Mouse (Mus musculus): ENCODE results near the gene Tyk2. TPM values are rescaled to one million over a fixed set of nuclear protein-coding genes. Genes with fewer than 3 reads are reported as not detected.

Gene Tyk2
- polyA plus RNA-seq, 1 experiment from 2014 or later: 20.3 TPM

DNA sequence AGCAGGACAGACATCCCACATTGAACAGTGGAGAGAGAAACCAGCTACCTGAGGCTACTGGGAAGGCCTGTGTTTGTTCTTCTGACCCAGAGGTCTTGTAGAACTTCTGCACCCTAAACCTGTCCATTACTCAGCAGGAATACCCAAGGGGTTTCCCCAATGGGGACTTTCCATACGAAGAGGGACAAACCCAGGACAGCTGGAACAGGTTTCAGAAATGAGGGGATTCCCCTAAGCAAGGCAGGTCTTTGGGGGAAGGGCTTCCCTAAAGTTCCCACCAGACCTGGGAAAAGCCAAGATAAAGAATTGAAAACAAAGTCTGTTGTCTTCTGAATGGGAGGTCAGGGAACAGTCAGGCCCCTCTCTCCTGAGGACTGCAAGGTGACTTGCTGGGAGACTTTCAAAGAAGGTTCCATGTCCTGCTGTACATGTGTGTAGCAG lies 4.9 kb upstream of the Tyk2 start:
- no peak for TF ChIP-seq CTCF (IDR thresholded peaks at IDR 0.05)
- DNase-seq (ENCODE audit: low read depth, low spot score) (no peak), ATAC-seq (no peak)
- ChIA-PET CTCF (interaction anchor here (0.9 to 2.7 kb wide), 13 partner anchors 10 to 235 kb away, joined by 3 to 12 read pairs (median 5); partner anchors contain the start of genes Gm38431 and Raver1), POLR2A (interaction anchor here (1.0 kb wide), 1 partner anchor 10 kb away, joined by 3 read pairs; no protein-coding TSS in a partner anchor)
- H3K27me3 ChIP-seq: no peaks in the 10 kb centered on the region
- in situ Hi-C loops (cut with MboI; ENCODE audit: low pct_unique_long_range_greater_than_20kb): loop anchor here (10.0 kb wide), 1 partner anchor 231 kb away; no protein-coding TSS in a partner anchor

DNA sequence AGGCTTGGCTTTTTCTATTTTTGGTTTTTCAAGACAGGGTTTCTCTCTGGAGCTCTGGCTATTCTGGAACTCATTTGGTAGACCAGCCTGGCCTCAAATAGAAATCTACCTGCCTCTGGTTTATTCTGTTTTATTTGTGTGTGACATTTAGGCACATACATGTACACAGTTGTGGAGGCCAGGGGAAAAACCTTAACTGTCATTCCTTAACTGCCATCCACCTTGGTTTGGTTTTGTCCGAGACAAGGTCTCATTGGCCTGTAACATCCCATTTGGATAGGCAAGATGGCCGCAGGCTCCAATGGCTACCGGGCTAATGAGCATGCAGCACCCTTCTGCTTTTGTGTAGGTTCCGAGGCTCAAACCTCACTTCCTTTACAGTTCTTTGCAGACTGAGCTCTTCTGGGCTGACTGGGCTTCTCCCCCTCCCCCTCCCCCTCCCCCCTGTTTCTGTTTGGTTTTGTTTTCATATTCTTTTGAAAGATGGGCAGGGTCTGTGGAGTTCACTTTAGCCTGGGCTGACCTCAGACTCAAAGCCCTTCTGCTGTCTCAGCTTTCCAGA lies 4.4 kb upstream of the Tyk2 start:
- ChIA-PET POLR2A (no interaction called here), CTCF (interaction anchor here (1.8 to 2.7 kb wide), 5 partner anchors 26 to 130 kb away, joined by 6 to 12 read pairs (median 8); no protein-coding TSS in a partner anchor)
- DNase-seq (ENCODE audit: low read depth, low spot score): no peak
- no peak for ATAC-seq
- in situ Hi-C loops (cut with MboI; ENCODE audit: low pct_unique_long_range_greater_than_20kb): loop anchor here (10.0 kb wide), 1 partner anchor 231 kb away; no protein-coding TSS in a partner anchor
- no peaks in the 10 kb centered on the region for H3K27me3 ChIP-seq
- no peak for TF ChIP-seq CTCF (IDR thresholded peaks at IDR 0.05)

DNA sequence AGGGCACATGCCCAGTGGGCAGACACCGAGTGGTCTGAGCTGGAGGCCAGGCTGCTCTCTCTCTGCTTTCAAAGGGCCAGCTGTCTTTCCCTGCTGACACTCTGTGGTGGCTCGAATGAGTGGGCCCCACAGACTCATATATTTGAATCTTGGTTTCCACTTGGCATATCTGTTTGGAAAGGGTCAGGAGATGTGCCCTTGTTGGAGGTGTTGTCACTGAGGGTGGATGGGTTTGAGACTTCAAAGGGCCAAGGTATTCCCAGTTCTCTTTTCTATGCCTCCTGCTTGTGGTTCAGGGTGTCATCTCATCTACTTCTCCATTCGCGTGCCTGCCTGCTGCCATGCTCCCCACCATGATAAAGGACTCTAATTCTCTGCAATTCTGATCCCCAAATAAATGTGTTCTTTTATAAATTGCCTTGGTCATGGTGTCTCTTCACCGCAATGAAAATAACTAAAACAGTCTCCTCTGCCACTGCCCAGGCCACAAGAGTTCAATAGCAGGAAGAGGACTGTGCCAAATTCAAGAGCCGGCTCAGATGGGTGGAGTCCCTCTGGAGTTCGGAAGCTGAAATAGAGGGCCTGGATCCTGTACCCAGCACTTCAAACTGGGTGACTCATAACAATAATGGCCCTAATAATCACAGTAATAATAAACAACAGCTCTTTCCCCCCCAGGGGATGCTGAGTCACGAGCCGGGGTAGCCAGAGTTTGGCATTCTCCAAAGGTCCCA lies 3.7 kb upstream of the Tyk2 start:
- no peaks in the 10 kb centered on the region for H3K27me3 ChIP-seq
- peak; percentile 20 for ATAC-seq
- in situ Hi-C loops (cut with MboI; ENCODE audit: low pct_unique_long_range_greater_than_20kb): loop anchor here (5.0 to 10.0 kb wide), 2 partner anchors 102 to 230 kb away; partner anchors contain the start of gene Icam5
- ChIA-PET CTCF (interaction anchor here (1.5 to 2.3 kb wide), 3 partner anchors 104 to 125 kb away, joined by 3 to 8 read pairs (median 8); partner anchors contain the start of gene Icam4), POLR2A (no interaction called here)
- DNase-seq (ENCODE audit: low read depth, low spot score): peak; percentile 71
- TF ChIP-seq CTCF (IDR thresholded peaks at IDR 0.05): no peak

DNA sequence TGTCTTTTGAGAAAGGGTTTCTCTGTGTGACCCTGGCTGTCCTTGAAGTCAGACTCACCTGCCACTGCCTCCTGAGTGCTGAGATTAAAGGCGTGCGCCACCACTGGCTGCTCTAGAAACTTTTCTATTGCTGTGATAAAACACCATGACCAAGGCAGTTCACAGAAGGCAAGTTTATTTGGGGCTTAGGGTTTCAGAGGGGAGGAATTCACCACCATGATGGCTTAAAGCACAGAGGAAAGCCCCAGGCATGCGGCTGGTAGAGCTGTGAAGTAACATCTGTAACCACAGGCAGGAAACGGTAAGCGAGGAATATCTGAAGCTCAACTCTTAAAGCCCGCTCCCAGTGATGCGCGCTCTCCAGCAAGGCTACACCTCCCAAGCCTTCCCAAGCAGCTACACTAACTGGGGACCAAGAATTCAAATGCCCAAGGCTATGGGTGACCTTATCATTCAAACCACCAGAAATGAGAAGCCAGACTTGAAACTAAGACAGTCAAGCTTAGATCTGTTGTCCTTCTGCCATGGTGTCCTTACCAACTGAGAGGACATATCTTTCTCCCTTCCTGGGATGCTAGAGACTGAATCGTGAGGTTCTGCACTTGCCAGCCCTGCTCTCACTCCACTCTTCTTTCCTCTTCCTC lies 2.1 kb upstream of the Tyk2 start:
- H3K27me3 ChIP-seq: no peaks in the 10 kb centered on the region
- in situ Hi-C loops (cut with MboI; ENCODE audit: low pct_unique_long_range_greater_than_20kb): loop anchor here (5.0 to 10.0 kb wide), 2 partner anchors 101 to 228 kb away; partner anchors contain the start of gene Icam5
- DNase-seq (ENCODE audit: low read depth, low spot score): no peak
- no peak for TF ChIP-seq CTCF (IDR thresholded peaks at IDR 0.05)
- no peak for ATAC-seq
- POLR2A ChIA-PET: no interaction called here
- CTCF ChIA-PET: interaction anchor here (1.1 kb wide), 1 partner anchor 102 kb away, joined by 3 read pairs; no protein-coding TSS in a partner anchor

DNA sequence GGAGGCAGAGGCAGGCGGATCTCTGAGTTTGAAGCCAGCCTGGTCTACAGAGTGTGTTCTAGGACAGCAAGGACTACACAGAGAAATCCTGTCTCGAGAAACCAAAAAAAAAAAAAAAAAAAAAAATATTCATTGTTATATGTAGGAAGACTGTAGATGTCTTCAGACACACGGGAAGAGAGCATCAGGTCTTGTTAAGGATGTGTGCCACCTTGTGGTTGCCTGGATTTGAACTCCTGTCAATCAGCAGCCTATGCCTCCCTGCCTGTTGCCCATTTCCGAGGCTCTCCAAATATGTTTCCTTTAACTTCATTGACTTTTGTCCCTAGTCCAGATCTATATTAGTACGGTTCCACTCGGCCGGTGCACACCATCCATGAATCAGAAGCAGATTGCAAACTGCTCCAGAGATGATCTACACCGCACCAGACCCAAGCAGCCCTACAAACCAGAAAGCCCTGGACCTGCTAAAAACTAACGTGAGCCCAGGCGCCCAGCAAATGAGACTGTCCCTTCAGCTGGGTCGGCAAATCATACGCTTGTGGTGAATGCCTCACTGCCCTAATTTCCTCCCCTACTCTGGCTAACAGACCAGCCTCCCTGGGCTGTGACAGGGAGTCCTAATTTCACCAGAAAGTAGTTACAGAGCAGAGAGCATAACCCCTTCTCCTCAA lies 1.2 kb upstream of the Tyk2 start:
- ChIA-PET POLR2A (no interaction called here), CTCF (no interaction called here)
- no peaks in the 10 kb centered on the region for H3K27me3 ChIP-seq
- ATAC-seq (no peak), DNase-seq (ENCODE audit: low read depth, low spot score) (no peak)
- in situ Hi-C loops (cut with MboI; ENCODE audit: low pct_unique_long_range_greater_than_20kb): loop anchor here (5.0 to 10.0 kb wide), 2 partner anchors 100 to 227 kb away; partner anchors contain the start of gene Icam5
- no peak for TF ChIP-seq CTCF (IDR thresholded peaks at IDR 0.05)

DNA sequence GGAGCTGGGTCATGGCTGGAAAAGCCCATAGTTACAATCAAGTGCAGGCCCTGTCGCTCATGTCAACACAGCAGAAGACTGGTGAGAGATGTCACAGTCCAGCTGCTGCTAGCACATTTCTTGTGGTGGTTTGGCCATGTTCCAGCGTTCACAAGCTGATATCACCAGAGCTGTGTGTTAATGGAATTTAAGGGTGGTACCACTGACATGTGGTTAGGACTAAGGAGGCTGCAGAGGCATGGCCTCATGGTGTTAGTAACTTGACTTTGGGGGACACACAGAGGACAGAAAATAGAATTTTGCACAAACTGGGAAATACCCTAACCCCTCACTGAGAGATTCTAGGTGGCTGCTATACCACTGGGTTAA lies 4.8 kb downstream of the Tyk2 start:
- DNase-seq (ENCODE audit: low read depth, low spot score): no peak
- in situ Hi-C loops (cut with MboI; ENCODE audit: low pct_unique_long_range_greater_than_20kb): no loop called here
- ATAC-seq: peak; percentile 18
- ChIA-PET POLR2A (interaction anchor here (0.7 to 1.3 kb wide), 2 partner anchors 10 to 26 kb away, joined by 3 read pairs; no protein-coding TSS in a partner anchor), CTCF (interaction anchor here (0.6 to 1.4 kb wide), 2 partner anchors 11 to 95 kb away, joined by 3 to 4 read pairs; no protein-coding TSS in a partner anchor)
- no peaks in the 10 kb centered on the region for H3K27me3 ChIP-seq
- TF ChIP-seq CTCF (IDR thresholded peaks at IDR 0.05): no peak

DNA sequence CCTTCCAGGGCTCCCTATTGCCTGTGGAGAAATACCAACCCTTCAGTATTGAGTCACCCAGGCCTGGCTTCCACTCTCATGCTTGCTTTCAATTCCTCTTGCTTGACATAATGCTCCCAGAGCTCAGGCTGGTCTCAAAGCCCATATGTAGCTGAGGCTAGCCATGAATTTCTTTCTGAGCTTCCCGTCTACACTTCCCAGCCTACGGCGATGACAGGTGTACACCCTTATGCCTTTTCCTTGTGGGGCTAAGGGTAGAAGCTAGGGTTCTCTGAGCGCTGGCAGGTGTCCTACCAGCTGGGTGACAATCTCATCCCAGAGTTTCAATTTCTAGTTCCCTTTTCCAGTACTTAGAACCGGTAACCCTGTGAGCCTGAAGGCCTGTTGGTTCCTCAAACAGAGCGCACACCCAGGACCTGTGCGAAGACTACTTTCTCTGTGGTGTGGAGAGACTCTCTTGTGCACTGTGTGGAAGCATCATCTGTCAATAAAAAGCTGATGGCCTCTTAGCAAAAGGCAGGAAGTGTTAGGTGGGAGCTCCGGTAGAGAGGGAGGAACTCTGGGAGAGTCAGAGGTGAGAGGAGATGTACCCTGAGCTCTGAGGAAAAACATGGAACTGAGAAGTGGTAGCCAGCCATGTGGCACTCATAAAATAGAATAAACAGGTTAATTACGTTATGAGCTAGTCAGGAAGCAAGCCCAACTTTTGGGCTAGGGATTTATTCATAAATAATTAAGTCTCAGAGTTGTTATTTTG lies 5.4 kb downstream of the Tyk2 start:
- no peak for DNase-seq (ENCODE audit: low read depth, low spot score)
- ChIA-PET CTCF (interaction anchor here (0.6 to 1.5 kb wide), 3 partner anchors 11 to 95 kb away, joined by 3 to 4 read pairs (median 4); no protein-coding TSS in a partner anchor), POLR2A (interaction anchor here (0.7 kb wide), 1 partner anchor 11 kb away, joined by 3 read pairs; no protein-coding TSS in a partner anchor)
- no peak for ATAC-seq
- in situ Hi-C loops (cut with MboI; ENCODE audit: low pct_unique_long_range_greater_than_20kb): no loop called here
- no peaks in the 10 kb centered on the region for H3K27me3 ChIP-seq
- TF ChIP-seq CTCF (IDR thresholded peaks at IDR 0.05): no peak

DNA sequence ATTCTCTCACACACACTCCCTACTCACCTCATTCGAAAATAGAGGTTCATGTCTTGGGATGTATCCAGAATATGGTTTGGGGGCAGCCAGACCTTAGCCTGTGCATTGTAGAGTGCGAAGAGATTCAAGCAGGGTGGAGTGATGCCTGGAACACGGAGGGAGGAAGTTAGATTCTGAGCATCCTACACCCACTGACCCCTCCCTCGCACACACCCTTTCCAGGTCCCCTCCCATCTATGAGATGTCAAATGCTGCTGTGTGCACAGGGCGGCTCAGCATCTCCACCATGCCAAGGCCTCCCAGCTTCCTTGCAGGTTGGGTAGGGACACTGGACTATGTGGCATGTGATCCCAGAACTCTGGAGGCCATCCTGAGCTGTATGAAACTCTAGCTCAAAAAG lies 6.2 kb downstream of the Tyk2 start:
- in situ Hi-C loops (cut with MboI; ENCODE audit: low pct_unique_long_range_greater_than_20kb): no loop called here
- ChIA-PET CTCF (interaction anchor here (1.4 to 1.5 kb wide), 2 partner anchors 11 to 94 kb away, joined by 3 to 4 read pairs; no protein-coding TSS in a partner anchor), POLR2A (interaction anchor here (0.6 kb wide), 1 partner anchor 110 kb away, joined by 4 read pairs; no protein-coding TSS in a partner anchor)
- no peak for TF ChIP-seq CTCF (IDR thresholded peaks at IDR 0.05)
- DNase-seq (ENCODE audit: low read depth, low spot score): no peak
- no peaks in the 10 kb centered on the region for H3K27me3 ChIP-seq
- ATAC-seq: no peak

DNA sequence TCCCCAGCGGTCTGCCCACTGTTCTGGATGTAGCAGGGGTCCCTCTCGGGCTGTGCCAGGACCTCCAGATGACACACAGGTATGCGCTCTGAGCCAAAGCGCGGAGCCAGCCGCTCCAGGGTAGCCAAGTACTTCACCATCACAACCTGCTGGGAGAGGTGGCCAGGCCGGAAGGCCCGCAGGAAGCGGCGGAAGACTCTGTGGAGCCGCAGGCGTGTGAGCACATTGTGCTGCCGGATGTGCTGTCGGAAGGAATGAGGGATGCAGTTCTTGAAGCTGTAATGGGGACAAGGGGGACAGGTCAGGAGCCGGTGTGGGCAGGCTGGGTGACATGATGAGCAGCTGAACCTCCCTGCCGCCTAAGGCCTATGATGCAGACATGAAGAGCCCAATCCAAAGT lies 9.6 kb downstream of the Tyk2 start:
- ChIA-PET CTCF (interaction anchor here (1.3 kb wide), 1 partner anchor 15 kb away, joined by 3 read pairs; no protein-coding TSS in a partner anchor), POLR2A (no interaction called here)
- no peak for ATAC-seq
- TF ChIP-seq CTCF (IDR thresholded peaks at IDR 0.05): no peak
- no peak for DNase-seq (ENCODE audit: low read depth, low spot score)
- in situ Hi-C loops (cut with MboI; ENCODE audit: low pct_unique_long_range_greater_than_20kb): no loop called here
- no peaks in the 10 kb centered on the region for H3K27me3 ChIP-seq

Data from Patski (cell line).